Comparison of ENCODE assay signal across 8 mouse cellular contexts in genomic region chr12:17691320-17691876, GRCm38 (mm10). TPM values are rescaled to one million over a fixed set of nuclear protein-coding genes. Genes with fewer than 3 reads are reported as not detected.
DNase-seq lines count a peak whose midpoint lies in the region; ATAC-seq lines count a peak whose summit lies in the region.

No protein-coding gene starts in this region.

- H3K9ac ChIP-seq in forebrain, embryonic 14.5 days (ENCODE audit: low read length), result peak overlapping the region; percentile 80
- H3K9ac ChIP-seq in lung, embryonic 15.5 days, result peak overlapping the region; percentile 78

- no peaks in the 10 kb centered on the region for H3K27me3 ChIP-seq in forebrain, embryonic 14.5 days (replicated peaks; ENCODE audit: control insufficient read depth, insufficient read depth, low read length)
- H3K27me3 ChIP-seq in lung, embryonic 15.5 days, result no peaks in the 10 kb centered on the region; the same call in 1 of the 2 replicates

- no peak overlapping the region for H3K27ac ChIP-seq in forebrain, embryonic 14.5 days (ENCODE audit: low read depth, low read length)
- H3K27ac ChIP-seq in lung, embryonic 15.5 days, result peak overlapping the region; percentile 66

- WGBS in forebrain, embryonic 14.5 days, result under 1% methylated on average over 30 of the region's 30 CpGs
- 1% methylated on average over 30 of the region's 30 CpGs for WGBS in lung, embryonic 15.5 days

- DNase-seq in heart, adult 11 months, result peak; percentile 96
- no peak for DNase-seq in heart, postnatal 25 days (ENCODE audit: low spot score)
- peak; percentile 26 for DNase-seq in adrenal gland, postnatal 25 days
- peak; percentile 49 for DNase-seq in forebrain, embryonic 14.5 days (ENCODE audit: low spot score)
- peak; percentile 46 for DNase-seq in kidney, adult 11 months
- DNase-seq in retina, embryonic 14.5 days (ENCODE audit: low spot score), result peak; percentile 45
- DNase-seq in right cerebral cortex, adult 18-20 months, result no peak

- H3K9me3 ChIP-seq in forebrain, embryonic 14.5 days (replicated peaks; ENCODE audit: control insufficient read depth, low read length), result no peaks in the 10 kb centered on the region
- no peaks in the 10 kb centered on the region for H3K9me3 ChIP-seq in lung, embryonic 15.5 days

- peak overlapping the region; percentile 93 for H3K4me2 ChIP-seq in forebrain, embryonic 14.5 days (ENCODE audit: low read length)
- H3K4me2 ChIP-seq in lung, embryonic 15.5 days, result peak overlapping the region; percentile 95

- peak; percentile 40 for ATAC-seq in forebrain, embryonic 14.5 days
- peak; percentile 29; the same call in 1 of the 2 replicates for ATAC-seq in lung, embryonic 15.5 days (ENCODE audit: borderline replicate concordance, extremely low read depth, low FRiP score, low TSS enrichment)

- intact Hi-C loops in heart, postnatal 25 days (cut with DNase I), result loop anchor here (2.0 to 5.0 kb wide), 3 partner anchors 36 to 79 kb away; no protein-coding TSS in a partner anchor

- no peaks in the 10 kb centered on the region for H3K36me3 ChIP-seq in forebrain, embryonic 14.5 days (ENCODE audit: control insufficient read depth, insufficient read depth, low read length)
- no peaks in the 10 kb centered on the region for H3K36me3 ChIP-seq in lung, embryonic 15.5 days

- H3K4me3 ChIP-seq in forebrain, embryonic 14.5 days (ENCODE audit: low read depth, low read length), result peak overlapping the region; percentile 72
- peak overlapping the region; percentile 87 for H3K4me3 ChIP-seq in lung, embryonic 15.5 days

- peaks cover 17% of the 10 kb centered on the region for H3K4me1 ChIP-seq in forebrain, embryonic 14.5 days (ENCODE audit: control insufficient read depth, insufficient read depth, low read length)
- H3K4me1 ChIP-seq in lung, embryonic 15.5 days, result peaks cover 22% of the 10 kb centered on the region

RNA-seq across cellular contexts. Expression of gene Hpcal1, which starts 0.7 kb away (rescaled TPM):
- 10 to 100 TPM; 15.3 to 20.8 TPM for total RNA-seq in heart, postnatal 25 days (2021)
- 14.4 and 17.2 TPM in 2 replicates for total RNA-seq in adrenal gland, postnatal 25 days (2021)
- 33.3 and 40.0 TPM in 2 replicates for polyA plus RNA-seq in forebrain, embryonic 14.5 days (2014; fragmentation: Nextera tagmentation; extraction: Ambion mirVana)
- polyA plus RNA-seq in lung, embryonic 15.5 days (2015; fragmentation: Nextera tagmentation; extraction: Ambion mirVana), result 62.0 and 72.2 TPM in 2 replicates

Comparison
In these comparisons a context has a peak if more than half of its experiments do, and no peak if none do; other contexts are left out.
1. DNase-seq: peak in heart, adult 11 months (single experiment), adrenal gland, postnatal 25 days (single experiment), forebrain, embryonic 14.5 days (single experiment), kidney, adult 11 months (single experiment) and retina, embryonic 14.5 days (single experiment); none in heart, postnatal 25 days (single experiment) and right cerebral cortex, adult 18-20 months (single experiment).